31 mouse cellular contexts compared by ENCODE assay signal in genomic region chr3:39396672-39397071, GRCm38 (mm10).
"Had no signal": no experiment of that assay in that cellular context is flagged by ENCODE, and none has a peak within 500 bp of the region (broad histone marks: within the 10 kb centered on the region; RNA-seq: fewer than 3 reads in every experiment).

No protein-coding gene starts in this region.

- ATAC-seq: liver, embryonic 12.5 days; liver, postnatal 0 days; lung, postnatal 0 days; midbrain, embryonic 13.5 days; midbrain, embryonic 15.5 days; midbrain, embryonic 16.5 days had no signal

- DNase-seq: left cerebral cortex, postnatal 4 days; liver; liver, embryonic 13.5 days; liver, postnatal 0 days; lung, adult 18-20 months; lung, adult 2 months; lung, embryonic 14.5 days; lung, postnatal 10 days; lung, postnatal 14 days; lung, postnatal 36 days; lung, postnatal 4 days had no signal

- H3K36me3 ChIP-seq: limb, embryonic 10.5 days; limb, embryonic 12.5 days; limb, embryonic 13.5 days; limb, embryonic 15.5 days; liver, embryonic 12.5 days; liver, embryonic 13.5 days; liver, embryonic 15.5 days; lung, embryonic 15.5 days; midbrain, embryonic 10.5 days; midbrain, embryonic 12.5 days; midbrain, embryonic 13.5 days; midbrain, embryonic 15.5 days had no signal

- H3K4me1 ChIP-seq: limb, embryonic 10.5 days; limb, embryonic 12.5 days; limb, embryonic 13.5 days; limb, embryonic 15.5 days; liver, embryonic 12.5 days; liver, embryonic 13.5 days; liver, embryonic 15.5 days; megakaryocyte, embryonic 14.5 days; midbrain, embryonic 10.5 days; midbrain, embryonic 12.5 days; midbrain, embryonic 13.5 days; midbrain, embryonic 15.5 days had no signal

- H3K27ac ChIP-seq: left cerebral cortex, adult 2 months; limb, embryonic 10.5 days; limb, embryonic 12.5 days; limb, embryonic 13.5 days; limb, embryonic 15.5 days; liver, embryonic 12.5 days; liver, embryonic 13.5 days; liver, embryonic 14.5 days; liver, embryonic 15.5 days; lung, embryonic 15.5 days; macrophage; midbrain, embryonic 10.5 days; midbrain, embryonic 12.5 days; midbrain, embryonic 13.5 days; midbrain, embryonic 15.5 days had no signal

- H3K4me2 ChIP-seq: limb, embryonic 12.5 days; limb, embryonic 13.5 days; limb, embryonic 15.5 days; liver, embryonic 11.5 days; liver, embryonic 12.5 days; liver, embryonic 13.5 days; liver, embryonic 15.5 days; lung, embryonic 14.5 days; lung, embryonic 15.5 days; midbrain, embryonic 11.5 days; midbrain, embryonic 12.5 days; midbrain, embryonic 13.5 days; midbrain, embryonic 15.5 days had no signal

- H3K27me3 ChIP-seq: limb, embryonic 12.5 days; limb, embryonic 13.5 days; limb, embryonic 15.5 days; liver, embryonic 12.5 days; liver, embryonic 13.5 days; liver, embryonic 15.5 days; lung, embryonic 15.5 days; megakaryocyte, embryonic 14.5 days; midbrain, embryonic 12.5 days; midbrain, embryonic 13.5 days; midbrain, embryonic 15.5 days had no signal

- H3K9me3 ChIP-seq: limb, embryonic 10.5 days; limb, embryonic 12.5 days; limb, embryonic 13.5 days; limb, embryonic 15.5 days; liver, embryonic 12.5 days; liver, embryonic 13.5 days; liver, embryonic 15.5 days; lung, embryonic 15.5 days; megakaryocyte, embryonic 14.5 days; midbrain, embryonic 10.5 days; midbrain, embryonic 12.5 days; midbrain, embryonic 13.5 days; midbrain, embryonic 15.5 days had no signal

- H3K9ac ChIP-seq: limb, embryonic 12.5 days; limb, embryonic 13.5 days; limb, embryonic 15.5 days; liver, embryonic 12.5 days; liver, embryonic 13.5 days; liver, embryonic 14.5 days; liver, embryonic 15.5 days; liver, postnatal 0 days; lung, embryonic 14.5 days; lung, embryonic 15.5 days; midbrain, embryonic 12.5 days; midbrain, embryonic 13.5 days; midbrain, embryonic 15.5 days had no signal

- H3K4me3 ChIP-seq: left cerebral cortex, adult 2 months; limb, embryonic 10.5 days; limb, embryonic 12.5 days; limb, embryonic 13.5 days; limb, embryonic 15.5 days; liver, embryonic 12.5 days; liver, embryonic 13.5 days; liver, embryonic 15.5 days; lung, embryonic 15.5 days; megakaryocyte, embryonic 14.5 days; midbrain, embryonic 10.5 days; midbrain, embryonic 12.5 days; midbrain, embryonic 13.5 days; midbrain, embryonic 15.5 days; myocyte had no signal
